Mouse (Mus musculus): ENCODE measurements around the gene Sgcd. TPM values are rescaled to one million over a fixed set of nuclear protein-coding genes. Genes with fewer than 3 reads are reported as not detected.

Sgcd gene
- total and polyA plus RNA-seq, 2 experiments from 2014 or later = 5.8 to 24.4 TPM

GRCm38 (mm10) chr11:47132410-47132809 is 856.4 kb downstream of the Sgcd start:
- H3K9ac ChIP-seq (replicated peaks; ENCODE audit: low read depth, low read length) = no peak overlapping the region
- no peaks in the 10 kb centered on the region for H3K9me3 ChIP-seq (replicated peaks; ENCODE audit: control insufficient read depth, low read length)
- H3K36me3 ChIP-seq (replicated peaks; ENCODE audit: control insufficient read depth, insufficient read depth, low read length) = no peaks in the 10 kb centered on the region
- no peak for TF ChIP-seq EP300 (IDR thresholded peaks at IDR 0.05; ENCODE audit: low read depth)
- TF ChIP-seq CTCF (IDR thresholded peaks at IDR 0.05; ENCODE audit: low read depth) = no peak
- 92% methylated on average over 6 of the region's 6 CpGs for WGBS
- no peak overlapping the region for H3K27ac ChIP-seq (ENCODE audit: low read depth)
- DNase-seq (ENCODE audit: low spot score) (no peak), ATAC-seq (ENCODE audit: insufficient read depth, low read depth) (no peak)
- no peaks in the 10 kb centered on the region for H3K4me1 ChIP-seq (ENCODE audit: control insufficient read depth, insufficient read depth)
- no peak overlapping the region for H3K4me3 ChIP-seq (ENCODE audit: low read depth, low read length)
- H3K27me3 ChIP-seq (ENCODE audit: control insufficient read depth, insufficient read depth, low read length) = no peaks in the 10 kb centered on the region
- no peak overlapping the region for H3K4me2 ChIP-seq (ENCODE audit: low read depth, low read length)

GRCm38 (mm10) chr11:47130432-47130831 is 858.3 kb downstream of the Sgcd start:
- Histone ChIP-seq H3K9me3 (replicated peaks; ENCODE audit: control insufficient read depth, low read length) (no peaks in the 10 kb centered on the region), H3K4me3 (ENCODE audit: low read depth, low read length) (no peak overlapping the region), H3K9ac (replicated peaks; ENCODE audit: low read depth, low read length) (no peak overlapping the region), H3K4me2 (ENCODE audit: low read depth, low read length) (no peak overlapping the region), H3K27me3 (ENCODE audit: control insufficient read depth, insufficient read depth, low read length) (no peaks in the 10 kb centered on the region), H3K27ac (ENCODE audit: low read depth) (no peak overlapping the region), H3K4me1 (ENCODE audit: control insufficient read depth, insufficient read depth) (no peaks in the 10 kb centered on the region), H3K36me3 (replicated peaks; ENCODE audit: control insufficient read depth, insufficient read depth, low read length) (no peaks in the 10 kb centered on the region)
- DNase-seq (ENCODE audit: low spot score) (no peak), ATAC-seq (ENCODE audit: insufficient read depth, low read depth) (no peak)
- TF ChIP-seq CTCF (IDR thresholded peaks at IDR 0.05; ENCODE audit: low read depth) (no peak), EP300 (IDR thresholded peaks at IDR 0.05; ENCODE audit: low read depth) (no peak)
- WGBS = 78% methylated on average over 3 of the region's 3 CpGs

DNA sequence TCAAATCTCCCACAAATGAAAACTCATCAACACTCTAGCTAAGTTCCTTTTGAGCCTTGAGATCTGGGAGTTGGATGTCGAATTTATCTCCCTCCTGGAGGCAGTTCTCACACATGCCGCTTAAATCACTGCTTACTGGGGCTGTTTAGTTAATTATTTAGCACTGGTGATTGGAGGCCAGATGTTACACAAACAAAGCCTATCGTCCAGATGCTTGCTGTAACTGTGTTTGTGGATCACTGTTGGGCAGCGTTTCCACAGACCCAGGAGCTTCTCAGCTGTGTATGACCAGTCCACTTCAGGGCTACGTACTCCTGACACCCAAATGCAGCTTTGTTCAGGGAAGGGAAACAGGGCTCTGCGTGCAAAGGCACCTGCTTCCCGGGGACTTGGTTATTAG is 858.8 kb downstream of the Sgcd start:
- TF ChIP-seq CTCF (IDR thresholded peaks at IDR 0.05; ENCODE audit: low read depth) (no peak), EP300 (IDR thresholded peaks at IDR 0.05; ENCODE audit: low read depth) (no peak)
- H3K4me1 ChIP-seq (ENCODE audit: control insufficient read depth, insufficient read depth) = no peaks in the 10 kb centered on the region
- no peaks in the 10 kb centered on the region for H3K27me3 ChIP-seq (ENCODE audit: control insufficient read depth, insufficient read depth, low read length)
- no peak overlapping the region for H3K4me3 ChIP-seq (ENCODE audit: low read depth, low read length)
- no peaks in the 10 kb centered on the region for H3K9me3 ChIP-seq (replicated peaks; ENCODE audit: control insufficient read depth, low read length)
- ATAC-seq (ENCODE audit: insufficient read depth, low read depth) (no peak), DNase-seq (ENCODE audit: low spot score) (no peak)
- H3K9ac ChIP-seq (replicated peaks; ENCODE audit: low read depth, low read length) = no peak overlapping the region
- no peaks in the 10 kb centered on the region for H3K36me3 ChIP-seq (replicated peaks; ENCODE audit: control insufficient read depth, insufficient read depth, low read length)
- H3K4me2 ChIP-seq (ENCODE audit: low read depth, low read length) = no peak overlapping the region
- 58% methylated on average over 7 of the region's 7 CpGs for whole genome bisulfite sequencing
- no peak overlapping the region for H3K27ac ChIP-seq (ENCODE audit: low read depth)

- TF ChIP-seq EP300 (IDR thresholded peaks at IDR 0.05; ENCODE audit: low read depth) (no peak), CTCF (IDR thresholded peaks at IDR 0.05; ENCODE audit: low read depth) (no peak)
Measured at GRCm38 (mm10) chr11:47129166-47129565, 859.6 kb downstream of the Sgcd start.

DNA sequence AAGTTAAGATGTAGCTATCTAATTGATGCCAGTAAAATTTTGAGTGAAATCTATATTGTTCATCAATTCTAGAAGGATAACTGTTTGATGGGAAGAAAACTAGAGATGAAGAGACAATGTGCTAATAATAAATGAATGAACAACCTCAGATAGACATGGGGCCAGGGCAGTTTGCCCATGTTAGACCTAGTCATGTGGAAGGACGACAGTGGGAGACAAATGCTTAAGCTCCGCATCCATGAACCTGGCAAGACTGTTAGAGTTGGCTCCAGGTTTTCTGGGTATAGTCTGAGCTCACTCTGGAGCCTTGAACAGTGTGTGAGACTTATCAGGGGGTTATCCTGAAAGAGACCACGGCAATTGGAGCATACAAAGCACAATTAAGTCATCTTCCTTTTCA is 860.4 kb downstream of the Sgcd start:
- Histone ChIP-seq H3K4me1 (ENCODE audit: control insufficient read depth, insufficient read depth) (no peaks in the 10 kb centered on the region), H3K4me2 (ENCODE audit: low read depth, low read length) (no peak overlapping the region)
- 80% methylated on average over 3 of the region's 3 CpGs for WGBS

More at GRCm38 (mm10) chr11:47129166-47129565, 859.6 kb downstream of the Sgcd start:
- Histone ChIP-seq H3K4me3 (ENCODE audit: low read depth, low read length) (no peak overlapping the region), H3K9me3 (replicated peaks; ENCODE audit: control insufficient read depth, low read length) (no peaks in the 10 kb centered on the region), H3K27ac (ENCODE audit: low read depth) (no peak overlapping the region), H3K4me1 (ENCODE audit: control insufficient read depth, insufficient read depth) (no peaks in the 10 kb centered on the region), H3K27me3 (ENCODE audit: control insufficient read depth, insufficient read depth, low read length) (no peaks in the 10 kb centered on the region), H3K4me2 (ENCODE audit: low read depth, low read length) (no peak overlapping the region), H3K36me3 (replicated peaks; ENCODE audit: control insufficient read depth, insufficient read depth, low read length) (no peaks in the 10 kb centered on the region), H3K9ac (replicated peaks; ENCODE audit: low read depth, low read length) (no peak overlapping the region)
- DNase-seq (ENCODE audit: low spot score) (no peak), ATAC-seq (ENCODE audit: insufficient read depth, low read depth) (no peak)
- WGBS = 75% methylated on average over 1 of the region's 1 CpGs

GRCm38 (mm10) chr11:47120874-47121273 is 867.9 kb downstream of the Sgcd start:
- ATAC-seq (ENCODE audit: insufficient read depth, low read depth) = no peak
- H3K9me3 ChIP-seq (replicated peaks; ENCODE audit: control insufficient read depth, low read length) = no peaks in the 10 kb centered on the region
- no peaks in the 10 kb centered on the region for H3K4me1 ChIP-seq (ENCODE audit: control insufficient read depth, insufficient read depth)
- TF ChIP-seq EP300 (IDR thresholded peaks at IDR 0.05; ENCODE audit: low read depth) = no peak
- no peak for TF ChIP-seq CTCF (IDR thresholded peaks at IDR 0.05; ENCODE audit: low read depth)
- no peak overlapping the region for H3K9ac ChIP-seq (replicated peaks; ENCODE audit: low read depth, low read length)
- no peak for DNase-seq (ENCODE audit: low spot score)
- H3K4me3 ChIP-seq (ENCODE audit: low read depth, low read length) = no peak overlapping the region
- no peak overlapping the region for H3K27ac ChIP-seq (ENCODE audit: low read depth)
- H3K36me3 ChIP-seq (replicated peaks; ENCODE audit: control insufficient read depth, insufficient read depth, low read length) = 0 out of 2 replicates have a peak, but pooled peaks cover 4% of the 10 kb centered on the region
- 86% methylated on average over 1 of the region's 1 CpGs for WGBS
- H3K27me3 ChIP-seq (ENCODE audit: control insufficient read depth, insufficient read depth, low read length) = no peaks in the 10 kb centered on the region
- H3K4me2 ChIP-seq (ENCODE audit: low read depth, low read length) = no peak overlapping the region

More for the DNA sequence above, 860.4 kb downstream of the Sgcd start:
- no peak for ATAC-seq (ENCODE audit: insufficient read depth, low read depth)
- Histone ChIP-seq H3K4me3 (ENCODE audit: low read depth, low read length) (no peak overlapping the region), H3K27me3 (ENCODE audit: control insufficient read depth, insufficient read depth, low read length) (no peaks in the 10 kb centered on the region), H3K27ac (ENCODE audit: low read depth) (no peak overlapping the region), H3K9me3 (replicated peaks; ENCODE audit: control insufficient read depth, low read length) (no peaks in the 10 kb centered on the region), H3K9ac (replicated peaks; ENCODE audit: low read depth, low read length) (no peak overlapping the region), H3K36me3 (replicated peaks; ENCODE audit: control insufficient read depth, insufficient read depth, low read length) (no peaks in the 10 kb centered on the region)
- TF ChIP-seq CTCF (IDR thresholded peaks at IDR 0.05; ENCODE audit: low read depth) (no peak), EP300 (IDR thresholded peaks at IDR 0.05; ENCODE audit: low read depth) (no peak)
- DNase-seq (ENCODE audit: low spot score) = no peak

Data from heart, postnatal 0 days (tissue).